Comparison of ENCODE assay signal across 7 mouse cellular contexts in genomic region chr13:98016923-98017588, GRCm38 (mm10).
DNase-seq lines count a peak whose midpoint lies in the region; ATAC-seq and TF ChIP-seq lines count a peak whose summit lies in the region.

No protein-coding gene starts in this region.

- H3K9ac ChIP-seq in embryonic facial prominence, embryonic 11.5 days (replicated peaks; ENCODE audit: low read length), result peak overlapping the region; percentile 56; the same call in 1 of the 2 replicates
- peak overlapping the region; percentile 53; the same call in 1 of the 2 replicates for H3K9ac ChIP-seq in hindbrain, postnatal 0 days (replicated peaks; ENCODE audit: low read length)
- peak overlapping the region; percentile 77 for H3K9ac ChIP-seq in limb, embryonic 11.5 days (ENCODE audit: low read length)
- peak overlapping the region; percentile 77 for H3K9ac ChIP-seq in neural tube, embryonic 13.5 days

- H3K4me2 ChIP-seq in embryonic facial prominence, embryonic 11.5 days (ENCODE audit: low read depth, low read length), result peak overlapping the region; percentile 79
- peak overlapping the region; percentile 74 for H3K4me2 ChIP-seq in hindbrain, postnatal 0 days (ENCODE audit: low read depth, low read length)
- H3K4me2 ChIP-seq in limb, embryonic 11.5 days (ENCODE audit: low read depth, severe bottlenecking), result peak overlapping the region; percentile 79
- H3K4me2 ChIP-seq in neural tube, embryonic 13.5 days, result peak overlapping the region; percentile 84

- no peaks in the 10 kb centered on the region for H3K36me3 ChIP-seq in embryonic facial prominence, embryonic 11.5 days (replicated peaks; ENCODE audit: control insufficient read depth, insufficient read depth, low read depth, low read length)
- H3K36me3 ChIP-seq in hindbrain, postnatal 0 days (ENCODE audit: insufficient read depth, low read length), result no peaks in the 10 kb centered on the region
- no peaks in the 10 kb centered on the region for H3K36me3 ChIP-seq in limb, embryonic 11.5 days (ENCODE audit: control insufficient read depth, insufficient read depth, low read length)
- no peaks in the 10 kb centered on the region for H3K36me3 ChIP-seq in neural tube, embryonic 13.5 days

- H3K27me3 ChIP-seq in embryonic facial prominence, embryonic 11.5 days (ENCODE audit: control insufficient read depth, insufficient read depth, low read length), result no peaks in the 10 kb centered on the region
- H3K27me3 ChIP-seq in hindbrain, postnatal 0 days (ENCODE audit: insufficient read depth, low read length), result no peaks in the 10 kb centered on the region
- no peaks in the 10 kb centered on the region for H3K27me3 ChIP-seq in limb, embryonic 11.5 days (ENCODE audit: control insufficient read depth, insufficient read depth, low read length)
- 0 out of 2 replicates have a peak, but pooled peaks cover 5% of the 10 kb centered on the region for H3K27me3 ChIP-seq in neural tube, embryonic 13.5 days

- H3K27ac ChIP-seq in embryonic facial prominence, embryonic 11.5 days (replicated peaks; ENCODE audit: low read depth, low read length), result no peak overlapping the region
- no peak overlapping the region; the same call in 1 of the 2 replicates for H3K27ac ChIP-seq in hindbrain, postnatal 0 days
- H3K27ac ChIP-seq in limb, embryonic 11.5 days (replicated peaks; ENCODE audit: low read depth, low read length), result peak overlapping the region; percentile 25; the same call in 1 of the 2 replicates
- H3K27ac ChIP-seq in neural tube, embryonic 13.5 days (replicated peaks), result peak overlapping the region; percentile 80

- no peaks in the 10 kb centered on the region for H3K4me1 ChIP-seq in embryonic facial prominence, embryonic 11.5 days (ENCODE audit: control insufficient read depth, insufficient read depth, low read length)
- H3K4me1 ChIP-seq in hindbrain, postnatal 0 days (ENCODE audit: insufficient read depth, low read length), result no peaks in the 10 kb centered on the region
- H3K4me1 ChIP-seq in limb, embryonic 11.5 days (ENCODE audit: control insufficient read depth, insufficient read depth, low read length), result peaks cover 4% of the 10 kb centered on the region; the same call in 1 of the 2 replicates
- H3K4me1 ChIP-seq in neural tube, embryonic 13.5 days (replicated peaks), result peaks cover 24% of the 10 kb centered on the region

- peak; percentile 72 for ATAC-seq in embryonic facial prominence, embryonic 11.5 days (replicated peaks; ENCODE audit: insufficient number of reproducible peaks, low FRiP score, low TSS enrichment, low read depth)
- peak; percentile 91 for ATAC-seq in hindbrain, postnatal 0 days
- peak; percentile 72; the same call in 1 of the 2 replicates for ATAC-seq in limb, embryonic 11.5 days (ENCODE audit: insufficient number of reproducible peaks, low FRiP score, low TSS enrichment, low read depth)
- peak; percentile 71 for ATAC-seq in neural tube, embryonic 13.5 days (ENCODE audit: low read depth)

- TF ChIP-seq POLR2A in brain, embryonic 14.5 days (IDR thresholded peaks at IDR 0.05; ENCODE audit: borderline replicate concordance, extremely low read depth, insufficient read depth, insufficient read length, poor library complexity, severe bottlenecking), result no peak

- 28% methylated on average over 12 of the region's 12 CpGs for WGBS in embryonic facial prominence, embryonic 11.5 days
- WGBS in hindbrain, postnatal 0 days, result 13% methylated on average over 12 of the region's 12 CpGs
- WGBS in limb, embryonic 11.5 days, result 31% methylated on average over 12 of the region's 12 CpGs
- 10% methylated on average over 12 of the region's 12 CpGs for WGBS in neural tube, embryonic 13.5 days

- no peaks in the 10 kb centered on the region for H3K9me3 ChIP-seq in embryonic facial prominence, embryonic 11.5 days (replicated peaks; ENCODE audit: control insufficient read depth, low read length)
- no peaks in the 10 kb centered on the region for H3K9me3 ChIP-seq in hindbrain, postnatal 0 days (ENCODE audit: low read length)
- no peaks in the 10 kb centered on the region for H3K9me3 ChIP-seq in limb, embryonic 11.5 days (ENCODE audit: control insufficient read depth, low read length)
- H3K9me3 ChIP-seq in neural tube, embryonic 13.5 days, result no peaks in the 10 kb centered on the region

- peak overlapping the region; percentile 42 for H3K4me3 ChIP-seq in embryonic facial prominence, embryonic 11.5 days (ENCODE audit: low read depth, low read length)
- peak overlapping the region; percentile 45 for H3K4me3 ChIP-seq in hindbrain, postnatal 0 days (ENCODE audit: low read length)
- peak overlapping the region; percentile 44 for H3K4me3 ChIP-seq in limb, embryonic 11.5 days (ENCODE audit: low read depth, low read length)
- peak overlapping the region; percentile 45 for H3K4me3 ChIP-seq in neural tube, embryonic 13.5 days

- TF ChIP-seq CTCF in brain, embryonic 14.5 days (IDR thresholded peaks at IDR 0.05; ENCODE audit: borderline replicate concordance, extremely low read depth, insufficient read depth, insufficient read length), result no peak
- no peak for TF ChIP-seq CTCF in hindbrain, postnatal 0 days (IDR thresholded peaks at IDR 0.05; ENCODE audit: low read depth)

- peak; percentile 83 for DNase-seq in brain, embryonic 14.5 days (ENCODE audit: low read depth)
- peak; percentile 66 for DNase-seq in embryonic facial prominence, embryonic 11.5 days (ENCODE audit: low spot score)
- peak; percentile 73 for DNase-seq in hindbrain, postnatal 0 days (ENCODE audit: low spot score)
- peak; percentile 52 for DNase-seq in limb, embryonic 11.5 days (ENCODE audit: low spot score)
- DNase-seq in ovary, adult 18-20 months (ENCODE audit: low spot score), result no peak
- DNase-seq in ovary, postnatal 14 days (ENCODE audit: low spot score), result no peak

Comparison
In these comparisons a context has a peak if more than half of its experiments do, and no peak if none do; other contexts are left out.
1. DNase-seq: peak in brain, embryonic 14.5 days (single experiment), embryonic facial prominence, embryonic 11.5 days (single experiment), hindbrain, postnatal 0 days (single experiment) and limb, embryonic 11.5 days (single experiment); none in ovary, adult 18-20 months (single experiment) and ovary, postnatal 14 days (single experiment).
2. H3K27ac ChIP-seq: peak in limb, embryonic 11.5 days (single experiment) and neural tube, embryonic 13.5 days (single experiment); none in embryonic facial prominence, embryonic 11.5 days (single experiment) and hindbrain, postnatal 0 days (single experiment).
3. Peak in every context shown above with its lines, with median percentiles within 50 percentile points of each other: ATAC-seq, H3K4me2 ChIP-seq, H3K4me3 ChIP-seq and H3K9ac ChIP-seq.